Mouse (Mus musculus): ENCODE results near the gene Gm17267.
"Not testable (repeated sequence)": the region's sequence is repeated elsewhere in the genome, so short reads cannot be mapped to it uniquely, and the experiment has no call there.

DNA sequence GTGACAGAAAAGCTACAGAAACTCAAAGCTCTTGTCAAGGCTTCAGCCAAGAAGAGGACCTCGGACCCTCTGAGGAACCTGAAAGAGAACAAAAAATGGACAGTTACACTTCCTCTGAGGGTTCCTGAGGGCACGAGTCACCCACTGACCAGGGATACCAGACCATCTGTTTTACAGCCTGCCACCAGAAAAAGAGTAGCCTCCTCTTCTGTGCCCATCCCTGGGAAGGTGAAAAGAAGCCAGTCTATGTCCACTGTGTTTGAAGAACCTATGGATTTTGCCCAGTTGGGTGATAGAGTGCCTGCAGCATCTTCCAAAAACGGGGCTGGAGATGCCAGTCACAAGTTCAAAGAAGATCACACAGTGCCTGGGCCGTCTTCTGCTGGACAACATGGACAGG is at the start of gene Gm17267:
- TF ChIP-seq POLR2A, CTCF (IDR thresholded peaks at IDR 0.05; ENCODE audit: insufficient read depth, low read depth, low read length): not testable (repeated sequence)
